Mouse (Mus musculus) embryo, embryonic 11 days (tissue): ENCODE results near the gene Tgm1.

Source experiments
- DNase-seq: peaks from one replicate; pipeline ENCODE4 v3.0.0-alpha.2; 2015

Tgm1 gene

GRCm38 (mm10) chr14:55713729-55714122 lies at the start of gene Tgm1:
Tgm1 (minus strand) TSS chr14:55713926.
- no peak for DNase-seq

DNA sequence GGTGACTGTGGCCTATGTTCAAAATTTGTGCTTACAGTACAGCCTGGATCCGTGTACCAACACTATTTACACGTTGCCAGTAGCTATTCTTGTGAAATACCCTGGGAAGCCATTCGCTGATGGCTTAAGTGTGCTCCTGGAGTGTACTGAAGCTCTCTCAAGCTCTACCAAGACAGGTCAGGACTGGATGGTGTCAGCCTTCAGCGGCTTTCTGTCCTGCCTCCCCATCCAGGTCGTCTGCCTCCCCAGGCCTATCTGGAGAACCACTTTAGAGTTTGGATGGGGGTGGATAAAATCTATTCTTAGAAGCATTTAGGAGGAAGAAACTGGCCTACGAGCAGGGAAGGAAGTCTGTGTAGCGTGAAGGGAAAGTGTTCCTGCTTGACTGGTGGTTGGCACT lies 49.4 kb upstream of the Tgm1 start:
- DNase-seq, result no peak

DNA sequence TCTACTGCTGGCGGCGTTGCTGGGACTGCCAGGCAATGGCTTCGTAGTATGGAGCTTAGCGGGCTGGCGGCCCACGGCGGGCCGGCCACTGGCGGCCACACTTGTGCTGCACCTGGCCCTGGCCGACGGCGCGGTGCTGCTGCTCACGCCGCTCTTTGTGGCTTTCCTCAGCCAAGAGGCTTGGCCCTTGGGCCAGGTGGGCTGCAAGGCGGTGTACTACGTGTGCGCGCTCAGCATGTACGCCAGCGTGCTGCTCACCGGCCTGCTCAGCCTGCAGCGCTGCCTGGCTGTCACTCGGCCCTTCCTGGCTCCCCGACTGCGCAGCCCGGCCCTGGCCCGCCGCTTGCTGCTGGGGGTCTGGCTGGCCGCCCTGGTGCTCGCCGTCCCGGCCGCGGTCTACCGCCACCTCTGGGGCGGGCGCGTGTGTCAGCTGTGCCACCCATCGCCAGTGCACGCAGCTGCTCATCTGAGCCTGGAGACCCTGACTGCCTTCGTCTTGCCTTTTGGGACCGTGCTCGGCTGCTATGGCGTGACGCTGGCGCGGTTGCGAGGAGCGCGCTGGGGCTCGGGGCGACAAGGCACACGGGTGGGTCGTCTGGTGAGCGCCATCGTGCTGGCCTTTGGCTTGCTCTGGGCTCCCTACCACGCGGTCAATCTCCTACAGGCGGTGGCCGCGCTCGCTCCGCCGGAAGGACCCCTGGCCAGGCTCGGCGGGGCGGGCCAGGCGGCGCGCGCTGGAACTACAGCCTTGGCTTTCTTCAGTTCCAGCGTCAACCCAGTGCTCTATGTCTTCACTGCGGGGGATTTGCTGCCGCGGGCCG lies 48.5 kb upstream of the Tgm1 start:
- DNase-seq, result peak; percentile 80

DNA sequence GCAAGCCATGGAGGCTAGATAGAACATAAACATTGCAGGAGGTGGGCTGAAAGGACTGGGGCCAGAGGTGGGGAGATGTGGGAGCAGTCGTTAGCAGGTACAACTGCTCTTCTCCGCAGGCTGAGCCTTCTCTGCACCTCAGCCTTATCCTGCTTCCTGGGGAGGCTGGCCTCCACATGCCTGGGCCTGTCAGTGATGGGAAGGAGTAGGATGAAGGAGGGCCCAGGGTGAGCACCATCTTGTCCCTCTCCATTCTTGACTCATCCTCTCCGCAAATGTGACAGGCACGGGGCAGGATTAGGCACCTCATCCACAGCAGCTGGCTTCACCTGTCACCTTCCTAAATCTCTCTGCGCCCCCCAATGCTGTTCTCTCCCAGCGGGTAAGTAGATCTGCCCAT lies 47.4 kb upstream of the Tgm1 start, which contains the start of gene Ltb4r2:
Gene Ltb4r2, plus strand, starts transcription at position 266 of the 400 bp plus-strand sequence.
- no peak for DNase-seq

DNA sequence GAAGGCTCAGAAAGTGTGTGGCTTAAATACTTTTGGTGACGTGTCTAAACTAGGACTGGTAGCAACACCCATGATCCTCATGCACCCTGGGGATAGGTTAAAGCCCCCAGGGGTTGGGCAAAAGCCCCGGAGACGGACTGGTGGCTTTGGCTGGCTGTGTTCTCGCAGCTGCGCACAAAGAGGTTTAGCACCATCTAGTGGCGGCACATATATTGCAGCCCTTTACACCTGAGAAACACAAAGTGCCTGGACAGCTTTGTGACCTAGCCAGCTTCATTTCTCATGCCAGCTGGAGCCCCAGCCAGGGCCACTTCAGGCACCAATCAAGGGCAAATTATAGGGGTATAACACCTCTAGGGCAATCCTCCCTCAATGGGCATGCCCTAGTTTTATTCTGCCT lies 46.4 kb upstream of the Tgm1 start:
- DNase-seq, result peak; percentile 84

DNA sequence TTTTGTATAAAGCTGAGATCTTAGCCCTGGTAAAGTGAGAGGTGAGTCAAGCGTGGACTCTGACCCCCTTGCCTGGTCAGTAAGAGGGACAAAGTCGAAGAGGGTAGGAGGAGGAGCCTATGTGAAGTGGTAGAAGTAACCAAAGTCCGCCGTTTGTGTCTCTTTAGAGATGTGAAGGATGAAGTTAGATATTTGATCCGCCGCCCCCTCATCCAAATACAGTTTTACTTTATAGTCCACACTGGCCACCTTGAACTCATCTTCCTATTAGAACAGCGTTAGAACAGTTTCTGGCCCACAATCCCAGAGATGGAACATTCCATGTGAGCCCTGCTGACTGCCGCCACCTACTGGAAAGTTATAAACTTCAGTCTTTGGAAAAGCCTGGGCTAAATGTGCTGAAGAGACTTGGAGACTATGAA lies 44.6 kb upstream of the Tgm1 start, which contains the start of gene Cideb:
Gene Cideb, minus strand, starts transcription at position 96 of the 422 bp plus-strand sequence.
- DNase-seq, result peak; percentile 83

DNA sequence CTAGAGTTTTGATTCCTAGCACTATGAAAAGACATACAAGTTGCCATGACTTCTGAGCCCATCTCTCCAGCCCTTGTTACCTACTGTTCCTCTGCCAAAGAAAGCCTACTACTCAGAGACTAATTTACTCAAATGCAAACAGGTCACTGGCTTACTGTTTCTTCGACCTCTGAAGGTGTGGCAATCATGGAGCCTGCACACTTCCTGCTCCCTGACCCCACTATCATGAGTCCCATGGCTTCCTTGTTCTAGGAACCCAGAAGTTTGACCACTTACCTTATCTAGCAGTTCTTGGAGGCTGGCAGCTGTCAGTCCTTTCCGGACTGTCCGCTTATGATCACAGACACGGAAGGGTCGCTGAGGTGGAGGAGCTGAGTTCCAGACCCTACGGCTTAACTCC lies 43.8 kb upstream of the Tgm1 start:
- no peak for DNase-seq

GRCm38 (mm10) chr14:55747051-55747847 lies 33.5 kb upstream of the Tgm1 start:
- no peak for DNase-seq

DNA sequence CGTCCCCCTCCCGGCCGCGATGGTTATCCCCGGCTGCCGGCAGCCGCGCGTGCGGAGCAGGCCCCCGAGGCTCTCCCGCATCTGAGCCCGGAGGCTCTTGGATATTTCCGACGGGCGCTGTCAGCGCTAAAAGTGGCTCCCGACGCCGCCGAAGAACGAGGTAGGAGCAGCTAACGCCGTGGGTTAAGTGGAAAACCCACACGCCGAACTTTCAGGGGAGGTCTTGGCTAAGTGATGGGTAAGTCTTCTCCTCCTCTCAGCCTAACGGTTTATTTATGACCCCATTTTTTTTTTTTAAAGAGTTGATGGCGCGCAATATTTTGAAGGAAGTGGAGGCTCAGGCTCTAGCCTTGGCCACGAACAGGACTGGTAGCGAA lies 32.1 kb upstream of the Tgm1 start:
- no peak for DNase-seq

DNA sequence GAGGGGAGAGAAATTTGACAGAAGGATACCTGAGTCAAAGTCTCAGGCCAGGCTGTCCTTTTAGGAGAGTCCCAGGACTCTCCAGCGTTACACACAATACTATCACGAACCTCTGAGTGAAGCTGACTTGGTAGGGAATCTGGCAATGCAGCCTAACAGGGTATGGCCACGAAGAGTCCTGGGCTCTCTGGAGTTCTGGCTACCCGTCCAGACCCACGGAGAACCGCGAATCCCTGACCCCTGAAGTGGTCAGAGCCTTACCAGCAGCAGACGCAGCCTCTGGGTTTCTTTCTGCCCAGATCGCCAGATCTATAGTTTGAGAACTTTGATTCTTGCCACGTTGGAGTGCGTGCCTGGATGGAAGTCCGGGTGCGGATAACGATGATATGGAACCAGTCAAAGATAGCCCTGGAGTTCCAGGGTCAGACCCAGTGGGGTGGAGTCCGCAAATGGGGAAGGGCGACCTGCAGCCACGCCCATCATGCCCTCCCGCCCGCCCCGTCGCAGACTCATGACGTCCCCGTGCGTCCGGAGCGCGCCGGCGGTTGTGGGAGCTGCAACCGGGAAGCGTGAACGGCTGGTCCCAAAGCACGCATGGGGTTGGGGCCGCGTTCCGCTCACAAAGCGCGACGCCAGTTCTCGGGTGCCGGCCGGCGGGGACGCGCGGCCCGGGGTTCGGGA lies 31.6 kb upstream of the Tgm1 start, which contains the start of the genes Dhrs1 and Nop9:
Gene Dhrs1, minus strand, starts transcription at position 511 of the 681 bp plus-strand sequence.
Gene Nop9, plus strand, starts transcription at position 514 of the 681 bp plus-strand sequence.
- peak; percentile 93 for DNase-seq

DNA sequence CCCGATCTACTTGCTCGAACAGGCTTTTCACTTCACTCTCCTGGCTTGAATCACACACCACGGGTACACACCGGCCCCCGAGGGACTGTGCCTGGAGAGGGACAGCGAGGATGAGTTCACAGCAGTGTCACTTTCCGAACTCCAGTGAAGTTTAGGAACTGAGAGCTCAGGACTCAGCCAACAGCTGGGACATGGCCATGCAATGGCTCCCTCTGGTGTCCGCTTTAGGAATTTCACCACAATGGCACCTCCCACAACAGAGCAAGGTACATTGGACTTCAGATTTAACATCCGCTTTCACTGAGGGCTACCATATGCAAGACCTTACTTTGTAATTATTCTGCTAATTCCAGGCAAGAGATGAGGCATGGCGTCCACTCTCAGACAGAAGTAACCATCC lies 30.0 kb upstream of the Tgm1 start:
- DNase-seq, result peak; percentile 83

DNA sequence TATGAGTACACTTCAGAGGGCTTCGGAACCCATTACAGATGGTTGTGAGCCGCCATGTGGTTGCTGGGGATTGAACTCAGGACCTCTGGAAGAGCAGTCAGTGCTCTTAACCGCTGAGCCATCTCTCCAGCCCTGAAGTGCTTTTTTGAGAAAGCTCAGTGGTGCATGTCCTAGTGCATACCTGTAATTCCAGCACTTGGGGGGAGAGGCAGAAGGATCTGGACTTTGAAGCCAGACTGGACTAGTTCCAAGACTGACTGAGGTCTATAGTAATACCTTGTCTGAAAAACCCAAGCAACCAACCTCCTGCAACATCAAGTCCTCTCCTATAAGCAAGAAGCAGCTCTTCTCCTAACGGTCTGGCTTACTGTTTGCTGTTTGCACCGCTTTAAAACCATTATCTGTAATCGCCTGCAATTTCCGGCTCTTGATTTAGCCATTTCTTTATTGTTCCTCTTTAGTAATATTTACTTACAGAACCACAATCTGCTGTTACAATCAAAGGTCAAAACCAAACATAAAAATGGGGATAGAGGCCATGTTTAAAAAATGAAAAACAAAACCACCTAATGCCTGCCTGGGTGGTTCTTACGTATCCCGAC lies 23.5 kb upstream of the Tgm1 start:
- no peak for DNase-seq

GRCm38 (mm10) chr14:55735758-55736157 lies 22.0 kb upstream of the Tgm1 start:
- no peak for DNase-seq

DNA sequence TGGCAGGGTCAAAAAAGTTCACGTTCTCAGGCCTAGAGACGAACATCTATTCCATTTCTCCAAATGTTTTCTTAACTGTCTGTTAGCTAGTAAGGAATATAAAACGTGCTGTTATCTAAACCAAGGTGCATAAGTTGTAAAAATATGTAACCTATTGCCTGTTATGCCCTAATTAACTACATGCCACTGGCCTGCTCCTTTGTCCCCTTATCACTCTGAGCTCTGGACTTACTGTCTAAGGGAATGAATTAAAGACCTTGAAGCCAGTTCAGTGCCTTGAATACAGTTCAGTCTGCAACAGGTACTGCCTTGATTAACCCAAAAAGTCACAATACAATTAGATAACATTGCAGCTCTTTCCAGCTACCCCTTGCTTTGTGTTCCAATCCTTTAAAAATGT lies 21.6 kb upstream of the Tgm1 start:
- no peak for DNase-seq

- no peak for DNase-seq
These were observed 21.1 kb upstream of the Tgm1 start for GRCm38 (mm10) chr14:55734869-55735268.

- no peak for DNase-seq
These were observed 20.2 kb upstream of the Tgm1 start for GRCm38 (mm10) chr14:55733889-55734288.

DNA sequence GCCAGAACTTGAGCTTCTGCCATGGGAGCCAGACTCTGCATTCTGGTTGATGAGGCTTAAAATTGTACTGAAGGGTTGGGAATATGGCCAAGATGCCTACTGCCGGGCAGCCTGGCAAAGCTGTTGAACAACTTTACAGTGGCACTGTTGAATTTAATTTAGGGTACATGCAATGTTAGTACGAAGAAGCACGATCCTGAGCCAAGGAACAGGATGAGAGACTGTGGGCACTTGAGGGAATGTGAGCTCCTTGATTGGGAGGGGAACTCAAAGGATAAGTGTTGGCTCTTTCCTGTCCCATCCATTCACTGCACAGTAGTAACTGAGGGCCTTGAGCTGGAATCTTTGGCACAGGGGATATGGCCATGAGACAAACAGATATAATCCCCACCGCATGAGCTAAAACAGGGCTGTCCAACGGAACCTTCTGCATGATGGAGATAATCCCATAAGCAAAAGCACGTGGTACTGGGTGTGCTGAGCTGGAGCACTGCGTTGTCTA lies 16.9 kb upstream of the Tgm1 start:
- no peak for DNase-seq

DNA sequence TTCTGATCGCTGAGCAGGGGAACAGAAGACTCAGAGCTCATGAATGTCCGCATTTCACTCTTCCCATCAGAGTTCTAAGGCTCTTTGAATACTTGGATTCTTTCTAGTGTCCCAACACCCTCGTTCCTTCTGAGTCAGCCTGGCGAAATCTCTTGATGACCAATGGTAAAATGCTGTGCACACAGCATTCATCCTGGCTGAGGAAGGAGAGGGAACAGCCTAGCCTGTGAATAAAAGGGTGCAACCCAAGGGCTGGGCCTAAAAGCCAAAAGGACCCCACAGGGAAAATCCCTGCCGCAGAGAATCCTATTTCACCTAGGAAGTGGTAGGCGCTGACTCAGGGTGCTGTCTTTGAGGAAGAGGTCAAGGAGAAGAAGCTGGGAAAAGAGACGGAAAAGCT lies 16.4 kb upstream of the Tgm1 start:
- DNase-seq, result no peak

- no peak for DNase-seq
These were observed 14.4 kb upstream of the Tgm1 start for GRCm38 (mm10) chr14:55727889-55728685.

DNA sequence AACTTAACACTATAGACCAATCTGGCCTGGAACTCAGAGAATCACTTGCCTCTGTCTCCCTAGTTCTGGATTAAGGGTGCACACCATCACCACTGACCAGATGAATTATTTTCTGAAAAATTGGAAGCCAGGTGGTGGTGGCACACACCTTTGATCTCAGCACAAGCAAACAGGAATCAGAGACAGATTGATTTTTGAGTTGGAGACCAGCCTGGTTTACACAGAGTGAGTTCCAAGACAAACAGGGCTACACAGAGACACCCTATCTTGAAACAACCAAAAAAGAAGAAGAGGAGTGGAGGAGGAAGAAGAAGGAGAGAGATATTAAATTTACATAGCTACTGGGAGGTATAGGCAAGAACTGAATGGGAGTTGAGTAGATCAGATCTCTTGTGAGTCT lies 12.5 kb upstream of the Tgm1 start:
- DNase-seq, result no peak

DNA sequence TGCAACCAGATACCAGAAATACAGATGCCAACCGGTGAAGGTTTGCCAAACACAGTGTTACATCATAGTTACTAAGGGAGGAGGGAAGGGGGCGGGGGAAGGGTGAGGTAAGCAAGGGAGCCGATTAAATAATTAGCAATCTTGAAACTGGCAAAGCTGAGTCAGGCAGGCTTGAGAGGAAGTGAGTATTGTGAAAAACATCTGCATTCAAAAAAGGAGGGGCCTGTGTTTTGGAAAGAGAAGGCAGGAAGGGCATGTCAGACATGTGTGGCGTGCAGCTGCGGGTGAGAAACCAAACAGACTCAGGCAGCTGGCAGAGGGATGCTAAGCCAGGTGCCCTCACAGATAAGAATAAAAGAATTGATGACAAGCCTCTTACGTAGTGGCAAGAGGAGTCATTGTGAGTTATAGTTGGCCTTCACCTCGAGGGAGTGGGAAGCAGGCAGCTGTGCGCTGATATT lies 10.7 kb upstream of the Tgm1 start:
- no peak for DNase-seq

GRCm38 (mm10) chr14:55723433-55723832 lies 9.7 kb upstream of the Tgm1 start:
- no peak for DNase-seq
